Comparison of ENCODE assay signal across 20 mouse cellular contexts in genomic region chr14:32042108-32042507, GRCm38 (mm10). TPM values are rescaled to one million over a fixed set of nuclear protein-coding genes. Genes with fewer than 3 reads are reported as not detected.
"Had no signal": no experiment of that assay in that cellular context is flagged by ENCODE, and none has a peak within 500 bp of the region (broad histone marks: within the 10 kb centered on the region; RNA-seq: fewer than 3 reads in every experiment).

No protein-coding gene starts in this region.

- H3K9me3 ChIP-seq: midbrain, embryonic 10.5 days; midbrain, embryonic 12.5 days; neural tube, embryonic 13.5 days; neural tube, embryonic 15.5 days had no signal

- H3K36me3 ChIP-seq: midbrain, embryonic 10.5 days; midbrain, embryonic 12.5 days; neural tube, embryonic 13.5 days; neural tube, embryonic 15.5 days had no signal

- H3K27ac ChIP-seq: liver, embryonic 14.5 days; midbrain, embryonic 10.5 days; midbrain, embryonic 12.5 days; neural tube, embryonic 13.5 days; neural tube, embryonic 15.5 days had no signal

- H3K4me3 ChIP-seq: midbrain, embryonic 10.5 days; midbrain, embryonic 12.5 days; myocyte; neural tube, embryonic 13.5 days; neural tube, embryonic 15.5 days had no signal

- DNase-seq: lung, adult 18-20 months; lung, embryonic 14.5 days; lung, postnatal 10 days; lung, postnatal 4 days; midbrain, embryonic 14.5 days; retina, postnatal 1 day; right cerebral cortex, adult 18-20 months; right cerebral cortex, postnatal 25 days; thymus, adult 18-20 months; thymus, postnatal 14 days; thymus, postnatal 36 days had no signal

- H3K4me2 ChIP-seq: lung, embryonic 14.5 days; midbrain, embryonic 12.5 days; neural tube, embryonic 13.5 days; neural tube, embryonic 15.5 days had no signal

- H3K4me1 ChIP-seq: midbrain, embryonic 12.5 days; neural tube, embryonic 13.5 days; neural tube, embryonic 15.5 days had no signal

- H3K9ac ChIP-seq: liver, embryonic 14.5 days; lung, embryonic 14.5 days; midbrain, embryonic 12.5 days; neural tube, embryonic 13.5 days; neural tube, embryonic 15.5 days had no signal

- ATAC-seq: midbrain, embryonic 16.5 days had no signal

- H3K27me3 ChIP-seq: midbrain, embryonic 12.5 days; neural tube, embryonic 13.5 days; neural tube, embryonic 15.5 days had no signal

RNA-seq across cellular contexts. Expression of gene Galnt15, which starts 13.3 kb away (rescaled TPM):
- total RNA-seq: megakaryocyte, adult 5-6 weeks; megakaryocyte-erythroid progenitor cell, adult 5-6 weeks had no signal
- polyA plus RNA-seq: liver, embryonic 14.5 days; myocyte had no signal
